Mouse (Mus musculus) intestine, embryonic 14.5 days (tissue): ENCODE measurements around the gene Tap1. TPM values are rescaled to one million over a fixed set of nuclear protein-coding genes. Genes with fewer than 3 reads are reported as not detected.
"Not testable (repeated sequence)": the region's sequence is repeated elsewhere in the genome, so short reads cannot be mapped to it uniquely, and the experiment has no call there.

Experiments used
- ATAC-seq: fragments of 200-750 bp; cut with Nextera tagmentation; replicated peaks from 2 replicates; pipeline ENCODE4 v1.8.0; 2017; ENCODE audit warnings: low read depth, moderate number of reproducible peaks, moderate TSS enrichment, moderate library complexity; ENCODE audit not compliant: low FRiP score, low TSS enrichment
- DNase-seq: peaks from one replicate; pipeline ENCODE4 v3.0.0-alpha.2; 2018; ENCODE audit warnings: low spot score
- H3K27ac ChIP-seq: fragments of 300-500 bp; sonication (generic); 2 replicates; pipeline ENCODE4 v1.5.1; 2014; ENCODE audit warnings: low read depth, mild to moderate bottlenecking, control low read depth
- H3K27me3 ChIP-seq: fragments of 300-500 bp; sonication (generic); replicated peaks from 2 replicates; pipeline ENCODE4 v1.6.1; 2014; ENCODE audit warnings: low read length, control low read depth; ENCODE audit not compliant: control insufficient read depth, insufficient read depth
- H3K36me3 ChIP-seq: fragments of 300-500 bp; sonication (generic); 2 replicates; pipeline ENCODE4 v1.6.1; 2014; ENCODE audit warnings: low read length, control low read depth; ENCODE audit not compliant: control insufficient read depth, insufficient read depth
- H3K4me1 ChIP-seq: fragments of 300-500 bp; sonication (generic); replicated peaks from 2 replicates; pipeline ENCODE4 v1.6.1; 2014; ENCODE audit warnings: low read length, control low read depth, mixed read lengths; ENCODE audit not compliant: control insufficient read depth, insufficient read depth
- H3K4me2 ChIP-seq: fragments of 300-500 bp; sonication (generic); 2 replicates; pipeline ENCODE4 v1.6.1; 2014; ENCODE audit warnings: low read length
- H3K4me3 ChIP-seq: fragments of 300-500 bp; sonication (generic); 2 replicates; pipeline ENCODE4 v1.5.1; 2014; ENCODE audit warnings: low read depth, low read length, control low read depth, mixed read lengths
- H3K9ac ChIP-seq: fragments of 300-500 bp; sonication (generic); 2 replicates; pipeline ENCODE4 v1.6.1; 2014; ENCODE audit warnings: mild to moderate bottlenecking, low read length
- H3K9me3 ChIP-seq: fragments of 300-500 bp; sonication (generic); 2 replicates; pipeline ENCODE4 v1.6.1; 2016; ENCODE audit warnings: low read length, control low read depth; ENCODE audit not compliant: control insufficient read depth
- WGBS: fragments of 180-500 bp; shearing (Covaris S2); extraction: QIAGEN DNeasy Blood & Tissue Kit; methylation state at CpG from one replicate; pipeline ENCODE4 v1.1.7; 2014; 5-methylcytosine and 5-hydroxymethylcytosine counted together
- polyA plus RNA-seq: library from polyadenylated mRNA; unstranded; fragments of >200 nt; fragmentation: Nextera tagmentation; extraction: Ambion mirVana; gene quantifications from 2 replicates; pipeline ENCODE4 v1.2.1, GENCODE M21; 2014

The Tap1 gene
- polyA plus RNA-seq, 1 experiment from 2014 or later = 4.9 TPM

DNA sequence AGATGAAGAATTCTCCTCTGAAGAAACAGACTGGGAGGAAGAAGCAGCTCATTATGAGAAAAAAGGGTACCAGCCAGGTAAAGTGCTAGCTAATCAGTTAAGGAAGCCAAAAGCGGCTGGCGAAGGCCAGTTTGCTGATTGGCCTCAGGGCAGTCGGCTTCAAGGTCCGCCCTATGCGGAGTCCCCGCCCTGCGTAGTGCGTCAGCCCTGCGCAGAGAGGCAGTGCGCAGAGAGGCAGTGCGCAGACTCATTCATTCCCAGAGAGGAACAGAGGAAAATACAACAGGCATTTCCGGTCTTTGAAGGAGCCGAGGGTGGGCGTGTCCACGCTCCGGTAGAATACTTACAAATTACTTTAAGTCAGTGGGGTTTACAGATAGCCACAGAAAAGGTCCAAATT lies 33.0 kb downstream of the Tap1 start:
- ATAC-seq, H3K4me2 ChIP-seq, H3K4me3 ChIP-seq, H3K27me3 ChIP-seq, H3K27ac ChIP-seq, H3K4me1 ChIP-seq, H3K9ac ChIP-seq, H3K36me3 ChIP-seq, H3K9me3 ChIP-seq, DNase-seq: not testable (repeated sequence)
- WGBS = 87% methylated on average over 3 of the region's 16 CpGs

DNA sequence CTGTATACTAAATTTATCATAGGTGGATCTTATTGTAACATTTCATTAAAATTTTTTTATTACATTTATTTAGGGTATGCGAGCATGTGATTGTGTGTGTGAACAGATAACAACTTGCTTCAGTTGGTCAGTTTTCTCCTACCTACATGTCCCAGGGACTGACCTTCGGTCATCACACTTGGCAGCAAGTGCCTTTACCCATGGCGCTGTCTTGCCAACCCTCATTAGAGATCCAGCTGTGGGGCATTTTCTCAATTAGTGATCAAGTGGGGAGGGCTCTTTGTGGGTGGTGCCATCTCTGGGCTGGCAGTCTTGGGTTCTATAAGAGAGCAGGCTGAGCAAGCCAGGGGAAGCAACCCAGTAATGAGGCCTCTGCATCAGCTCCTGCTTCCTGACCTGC lies 37.5 kb downstream of the Tap1 start:
- Histone ChIP-seq H3K36me3 (no peaks in the 10 kb centered on the region), H3K4me1 (no peaks in the 10 kb centered on the region), H3K4me2 (no peak overlapping the region), H3K27me3 (no peaks in the 10 kb centered on the region), H3K27ac (no peak overlapping the region), H3K9me3 (no peaks in the 10 kb centered on the region), H3K4me3 (no peak overlapping the region), H3K9ac (no peak overlapping the region)
- ATAC-seq (no peak), DNase-seq (no peak)
- WGBS = 93% methylated on average over 3 of the region's 3 CpGs

DNA sequence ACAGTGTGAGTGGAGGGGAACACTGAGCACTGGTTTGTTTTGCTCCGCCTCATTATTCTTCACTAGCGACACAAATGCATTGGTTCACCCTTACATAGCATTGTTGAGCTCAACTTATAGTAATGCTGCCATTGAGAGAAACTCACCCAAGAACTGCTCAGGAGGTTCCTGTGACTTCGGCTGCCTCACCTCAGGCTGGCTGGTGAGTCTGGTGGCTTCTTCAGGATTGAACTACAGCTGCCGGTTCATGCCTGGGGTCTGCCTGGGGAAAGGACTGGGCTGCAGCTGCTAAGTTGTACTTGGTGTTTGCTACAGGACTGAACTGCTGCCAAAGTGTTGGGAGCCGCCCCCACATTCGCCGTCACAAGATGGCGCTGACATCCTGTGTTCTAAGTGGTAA lies 38.1 kb downstream of the Tap1 start:
- H3K9ac ChIP-seq = no peak overlapping the region
- H3K36me3 ChIP-seq = no peaks in the 10 kb centered on the region
- DNase-seq = no peak
- no peak for ATAC-seq
- no peaks in the 10 kb centered on the region for H3K27me3 ChIP-seq
- no peak overlapping the region for H3K4me2 ChIP-seq
- H3K4me3 ChIP-seq = no peak overlapping the region
- H3K4me1 ChIP-seq = no peaks in the 10 kb centered on the region
- 97% methylated on average over 8 of the region's 8 CpGs for WGBS
- no peak overlapping the region for H3K27ac ChIP-seq
- H3K9me3 ChIP-seq = no peaks in the 10 kb centered on the region

DNA sequence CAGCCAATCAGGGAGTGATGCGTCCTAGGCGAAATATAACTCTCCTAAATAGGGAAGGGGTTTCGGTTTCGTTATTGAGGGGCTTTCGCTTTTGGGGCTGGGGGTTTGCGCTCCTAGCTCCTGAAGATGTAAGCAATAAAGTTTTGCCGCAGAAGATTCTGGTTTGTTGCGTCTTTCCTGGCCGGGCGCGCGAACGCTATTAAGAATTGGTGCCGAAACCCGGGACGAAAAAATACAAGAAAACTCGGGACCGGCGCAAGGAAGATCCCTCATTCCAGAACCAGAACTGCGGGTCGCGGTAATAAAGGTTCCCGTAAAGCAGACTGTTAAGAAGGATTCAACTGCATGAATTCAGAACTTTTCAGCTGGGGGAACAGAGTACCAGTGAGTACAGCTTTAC lies 38.6 kb downstream of the Tap1 start:
- H3K9ac ChIP-seq, H3K4me2 ChIP-seq, ATAC-seq, H3K36me3 ChIP-seq, H3K4me1 ChIP-seq, H3K4me3 ChIP-seq, H3K27me3 ChIP-seq, H3K9me3 ChIP-seq, DNase-seq, H3K27ac ChIP-seq: not testable (repeated sequence)
- 97% methylated on average over 13 of the region's 23 CpGs for WGBS

DNA sequence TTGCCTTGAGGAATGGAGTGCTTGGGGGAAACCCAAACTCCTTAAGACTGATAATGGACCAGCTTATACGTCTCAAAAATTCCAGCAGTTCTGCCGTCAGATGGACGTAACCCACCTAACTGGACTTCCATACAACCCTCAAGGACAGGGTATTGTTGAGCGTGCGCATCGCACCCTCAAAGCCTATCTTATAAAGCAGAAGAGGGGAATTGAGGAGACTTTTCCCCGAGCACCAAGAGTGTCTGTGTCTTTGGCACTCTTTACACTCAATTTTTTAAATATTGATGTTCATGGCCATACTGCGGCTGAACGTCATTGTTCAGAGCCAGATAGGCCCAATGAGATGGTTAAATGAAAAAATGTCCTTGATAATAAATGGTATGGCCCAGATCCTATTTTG lies 43.6 kb downstream of the Tap1 start:
- DNase-seq, ATAC-seq, H3K27me3 ChIP-seq, H3K9ac ChIP-seq, H3K4me3 ChIP-seq, H3K4me1 ChIP-seq, H3K27ac ChIP-seq, H3K4me2 ChIP-seq, H3K9me3 ChIP-seq, H3K36me3 ChIP-seq: not testable (repeated sequence)
- 98% methylated on average over 5 of the region's 9 CpGs for WGBS

DNA sequence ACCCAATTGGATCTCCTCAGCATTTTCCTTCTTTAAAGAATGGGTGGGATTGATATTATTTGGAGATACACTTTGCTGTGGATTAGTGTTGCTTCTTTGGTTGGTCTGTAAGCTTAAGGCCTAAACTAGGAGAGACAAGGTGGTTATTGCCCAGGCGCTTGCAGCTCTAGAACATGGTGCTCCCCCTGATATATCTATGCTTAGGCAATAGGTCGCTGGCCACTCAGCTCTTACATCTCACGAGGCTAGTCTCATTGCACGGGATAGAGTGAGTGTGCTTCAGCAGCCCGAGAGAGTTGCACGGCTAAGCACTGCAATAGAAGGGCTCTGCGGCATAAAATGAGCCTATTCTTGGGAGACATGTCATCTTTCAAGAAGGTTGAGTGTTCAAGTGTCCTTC lies 44.7 kb downstream of the Tap1 start:
- H3K27ac ChIP-seq, DNase-seq, H3K36me3 ChIP-seq, H3K4me2 ChIP-seq, H3K27me3 ChIP-seq, H3K4me1 ChIP-seq, ATAC-seq, H3K9me3 ChIP-seq, H3K4me3 ChIP-seq, H3K9ac ChIP-seq: not testable (repeated sequence)
- WGBS = 83% methylated on average over 4 of the region's 7 CpGs

DNA sequence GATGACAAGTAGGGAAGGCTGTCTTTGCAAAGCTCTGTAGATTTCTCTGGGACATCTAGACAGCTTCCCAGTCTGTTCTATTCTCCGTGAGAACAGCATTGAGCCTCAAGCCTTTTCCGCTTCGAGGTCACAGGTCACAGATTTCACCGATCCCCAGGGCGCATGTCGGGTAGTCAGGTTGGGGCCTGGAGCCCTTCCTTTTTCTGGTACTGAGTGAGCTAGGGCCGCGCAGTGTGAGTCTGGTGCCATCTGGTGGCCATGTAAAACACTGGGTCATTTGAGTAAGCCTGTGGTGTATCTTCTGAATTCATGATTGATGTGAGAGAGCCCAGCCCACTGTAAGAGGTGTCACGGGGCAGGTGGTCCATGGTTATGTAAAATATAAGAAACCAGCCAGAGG lies 47.6 kb downstream of the Tap1 start:
- Histone ChIP-seq H3K4me3 (no peak overlapping the region), H3K27ac (no peak overlapping the region), H3K36me3 (no peaks in the 10 kb centered on the region), H3K27me3 (no peaks in the 10 kb centered on the region), H3K4me1 (no peaks in the 10 kb centered on the region), H3K9me3 (no peaks in the 10 kb centered on the region), H3K9ac (no peak overlapping the region), H3K4me2 (no peak overlapping the region)
- WGBS = 47% methylated on average over 9 of the region's 9 CpGs
- DNase-seq (peak; percentile 64), ATAC-seq (no peak)

DNA sequence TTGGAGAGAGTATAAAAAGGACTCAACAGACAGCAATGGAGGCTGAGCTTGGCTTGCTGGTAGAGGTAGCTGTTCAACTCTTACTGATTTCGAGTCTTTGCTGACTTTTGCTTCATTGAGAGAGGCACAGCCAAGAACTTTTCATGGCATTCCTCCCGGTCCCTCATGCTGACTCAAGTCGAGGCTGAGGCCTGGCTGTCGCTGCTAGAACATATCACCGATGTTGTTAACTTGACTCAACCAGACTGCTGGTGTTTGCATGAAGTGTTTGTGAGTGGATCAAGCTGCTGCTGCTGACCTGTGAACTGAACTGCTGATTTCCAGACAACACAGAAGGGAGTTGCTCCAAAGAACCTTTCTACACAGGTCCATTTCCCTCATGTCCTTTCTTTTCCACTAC lies 49.3 kb downstream of the Tap1 start:
- H3K36me3 ChIP-seq = no peaks in the 10 kb centered on the region
- 80% methylated on average over 5 of the region's 5 CpGs for WGBS
- no peak overlapping the region for H3K4me2 ChIP-seq
- no peak overlapping the region for H3K4me3 ChIP-seq
- no peak overlapping the region for H3K27ac ChIP-seq
- DNase-seq (no peak), ATAC-seq (no peak)
- H3K4me1 ChIP-seq = no peaks in the 10 kb centered on the region
- peaks cover under 1% of the 10 kb centered on the region; the same call in 1 of the 2 replicates for H3K9me3 ChIP-seq
- no peaks in the 10 kb centered on the region for H3K27me3 ChIP-seq
- H3K9ac ChIP-seq = no peak overlapping the region

DNA sequence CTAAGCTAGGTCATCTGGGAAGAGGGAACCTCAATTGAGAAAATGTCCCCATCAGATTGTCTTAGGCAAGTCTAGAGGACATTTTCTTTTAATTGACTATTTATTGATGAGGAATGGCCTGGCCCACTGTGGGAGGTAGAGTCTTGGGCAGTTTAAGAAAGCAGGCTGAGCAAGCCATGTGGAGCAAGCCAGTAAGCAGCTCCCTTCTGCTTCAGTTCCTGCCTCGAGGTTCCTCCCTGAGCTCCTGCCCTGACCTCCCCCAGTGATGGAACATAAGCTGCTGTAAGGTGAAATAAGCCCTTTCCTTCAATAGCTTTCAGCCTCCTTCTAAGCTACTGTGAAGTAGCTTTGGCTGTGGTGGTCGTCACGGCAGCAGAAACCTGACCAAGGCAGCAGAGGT lies 50.4 kb downstream of the Tap1 start:
- no peaks in the 10 kb centered on the region for H3K36me3 ChIP-seq
- H3K27me3 ChIP-seq = no peaks in the 10 kb centered on the region
- peaks cover 3% of the 10 kb centered on the region; the same call in 1 of the 2 replicates for H3K9me3 ChIP-seq
- no peaks in the 10 kb centered on the region for H3K4me1 ChIP-seq
- 76% methylated on average over 3 of the region's 3 CpGs for WGBS
- H3K4me2 ChIP-seq = no peak overlapping the region
- H3K4me3 ChIP-seq = no peak overlapping the region
- ATAC-seq (no peak), DNase-seq (no peak)
- H3K27ac ChIP-seq = no peak overlapping the region
- H3K9ac ChIP-seq = no peak overlapping the region
